Mouse (Mus musculus) lung, postnatal 0 days (tissue): ENCODE data around the gene Kif3b.

Experiments
- CTCF ChIP-seq: IDR thresholded peaks from 2 replicates; pipeline ENCODE4 v1.5.1; 2016; ENCODE audit warnings: antibody characterized with exemption, mild to moderate bottlenecking
- EP300 ChIP-seq: IDR thresholded peaks from 2 replicates; pipeline ENCODE4 v1.6.1; 2016; ENCODE audit warnings: antibody characterized with exemption, mild to moderate bottlenecking, control low read depth

GRCm38 (mm10) chr2:153325706-153326376 lies 34.6 kb downstream of the Kif3b start:
- TF ChIP-seq CTCF (no peak), EP300 (no peak)
